Mouse (Mus musculus): Measurements from ENCODE around the gene 2610528J11Rik.
"Not testable (repeated sequence)": the region's sequence is repeated elsewhere in the genome, so short reads cannot be mapped to it uniquely, and the experiment has no call there.

The 2610528J11Rik gene

DNA sequence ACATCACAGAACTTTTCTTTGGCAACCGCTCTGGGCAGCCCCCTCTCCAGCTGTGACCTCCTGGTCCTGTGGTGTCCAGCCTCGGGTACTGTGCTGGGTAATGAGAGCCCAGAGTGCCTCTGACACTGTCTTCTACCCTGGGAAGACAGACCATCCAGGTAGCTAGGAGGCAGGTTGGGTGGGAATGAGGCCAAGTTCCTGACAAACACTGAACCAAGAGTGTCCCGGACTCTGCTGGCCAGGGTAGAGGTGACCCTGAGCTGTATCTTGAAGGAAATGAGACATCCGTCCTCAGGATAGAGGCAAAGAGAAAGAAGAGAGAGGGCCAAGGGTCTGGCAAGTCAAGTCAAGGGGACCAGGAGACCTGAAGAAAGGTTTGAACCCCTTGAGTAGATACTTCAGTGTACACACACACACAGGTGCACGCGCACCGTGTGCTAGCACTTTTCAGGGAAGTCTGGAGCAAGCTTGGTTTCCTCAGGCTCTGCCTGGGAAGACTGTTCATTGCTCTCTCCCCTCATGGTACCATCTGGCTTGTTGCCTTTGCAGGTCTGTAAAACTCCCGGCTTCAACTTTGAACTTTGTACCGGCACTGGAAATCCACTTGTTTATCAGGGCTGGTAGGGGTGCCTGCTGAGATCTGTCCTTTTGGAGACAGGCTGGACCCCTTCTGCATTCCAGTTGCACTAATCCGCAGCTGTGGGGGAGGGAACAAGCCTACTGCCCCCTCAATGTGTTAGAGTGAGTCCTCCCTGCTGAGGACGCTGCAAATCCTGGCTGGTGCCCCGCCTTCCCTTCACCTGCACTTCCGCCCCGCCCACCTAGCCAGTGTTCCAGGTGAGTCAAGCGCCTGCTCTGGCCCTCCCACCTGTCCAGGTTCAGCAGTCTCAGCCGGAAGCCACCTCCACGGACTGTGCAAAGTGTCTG lies at the start of gene 2610528J11Rik:
Gene 2610528J11Rik, plus strand, starts transcription at position 592 of the 927 bp plus-strand sequence.
- no peak for DNase-seq (ENCODE audit: low spot score in 2 of 2)

GRCm38 (mm10) chr4:118489717-118490132 lies 37.1 kb upstream of the 2610528J11Rik start, which contains the start of gene Tie1:
Gene Tie1, minus strand, starts transcription at chr4:118490061.
- no peak for DNase-seq (ENCODE audit: low spot score in 2 of 2)

DNA sequence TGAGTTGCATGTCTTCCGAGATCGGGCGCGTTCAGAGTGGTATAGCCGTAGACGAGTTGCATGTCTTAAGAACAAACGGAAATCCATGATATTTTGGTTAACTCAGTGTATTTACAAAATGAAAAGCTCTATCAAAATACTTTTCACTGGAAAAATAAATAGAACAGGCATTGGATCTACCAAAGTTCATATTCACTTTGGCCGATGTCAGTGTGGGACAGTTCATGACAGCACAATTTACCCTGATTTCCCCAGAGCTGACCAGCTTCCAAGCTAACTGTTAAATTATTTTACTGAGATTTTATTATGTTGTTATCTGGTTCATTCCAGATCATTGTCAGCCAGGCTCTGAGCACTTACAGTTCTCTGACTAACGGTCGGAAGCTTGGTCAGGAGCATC lies 36.3 kb upstream of the 2610528J11Rik start:
- no peak for DNase-seq (ENCODE audit: low spot score in 2 of 2)

DNA sequence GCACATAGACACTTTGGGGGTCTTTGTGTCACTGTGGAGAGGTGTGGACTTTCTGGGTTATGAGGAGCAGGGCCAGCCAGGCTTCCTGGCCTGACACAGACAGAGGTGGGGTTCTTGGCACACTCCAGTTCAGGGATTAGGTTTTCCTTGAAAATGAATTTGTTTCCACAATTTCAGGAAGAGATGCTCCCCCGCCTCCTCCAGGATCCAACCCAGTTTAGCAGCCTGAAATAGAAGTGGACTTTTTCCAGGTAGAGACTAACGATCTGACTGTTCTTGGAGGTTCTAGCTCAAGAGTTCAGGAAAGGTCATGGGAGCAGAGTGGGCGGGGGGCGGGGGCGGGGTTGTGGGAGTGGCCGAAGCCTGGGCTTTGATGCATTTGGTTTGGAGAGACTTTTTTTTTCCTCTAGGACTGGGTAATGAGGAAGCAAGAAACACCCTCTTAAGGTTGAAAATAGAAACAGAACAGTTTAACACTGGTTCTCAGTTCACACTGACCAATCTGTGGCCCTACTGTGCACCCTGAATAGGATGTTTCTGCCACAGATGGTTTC lies 26.6 kb upstream of the 2610528J11Rik start:
- no peak for DNase-seq (ENCODE audit: low spot score in 2 of 2)

DNA sequence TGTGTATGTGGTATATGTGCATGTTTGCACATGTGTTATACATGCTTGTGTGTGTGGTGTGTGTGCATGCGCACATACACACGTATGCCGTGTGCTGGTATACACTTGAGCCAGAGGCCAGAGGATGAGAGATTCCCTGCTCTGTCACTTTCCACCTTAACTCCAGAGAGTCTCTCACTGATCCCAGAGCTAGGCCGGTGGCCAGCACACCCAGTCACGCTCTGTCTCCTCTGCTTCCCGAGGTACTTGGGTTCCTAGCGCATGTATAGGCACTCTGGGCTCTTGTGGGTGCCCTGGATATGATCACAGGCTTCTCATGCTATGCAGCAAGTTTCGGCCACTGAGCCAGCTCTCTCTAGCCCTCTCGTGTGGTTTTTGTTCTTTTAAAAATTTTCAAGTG lies 26.0 kb upstream of the 2610528J11Rik start:
- DNase-seq (ENCODE audit: low spot score in 2 of 2): no peak

DNA sequence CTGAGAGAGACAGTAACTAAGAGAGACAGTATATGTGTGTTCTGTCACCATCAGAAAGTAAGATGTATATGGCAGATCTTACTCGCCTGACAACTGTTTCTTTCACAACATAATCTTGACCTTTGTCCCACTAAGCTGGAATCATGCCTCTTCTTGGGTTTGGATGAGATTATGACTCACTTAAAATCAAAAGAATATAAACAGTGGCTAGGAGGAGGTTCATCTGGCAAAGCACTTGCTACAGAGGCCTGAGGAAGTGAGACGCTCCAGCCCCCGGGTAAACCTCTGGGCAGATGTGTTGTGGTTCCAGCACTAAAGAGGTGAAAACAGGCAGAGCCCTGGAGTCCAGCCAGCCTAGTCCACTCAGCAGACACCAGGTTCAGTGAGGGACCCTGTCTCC lies 21.2 kb upstream of the 2610528J11Rik start:
- no peak for DNase-seq (ENCODE audit: low spot score in 2 of 2)

- not testable (repeated sequence) for DNase-seq (ENCODE audit: low spot score in 2 of 2)
These were observed 19.6 kb upstream of the 2610528J11Rik start for GRCm38 (mm10) chr4:118507171-118507570.

- no peak for DNase-seq (ENCODE audit: low spot score in 2 of 2)
These were observed 17.7 kb upstream of the 2610528J11Rik start for GRCm38 (mm10) chr4:118509050-118509449.

DNA sequence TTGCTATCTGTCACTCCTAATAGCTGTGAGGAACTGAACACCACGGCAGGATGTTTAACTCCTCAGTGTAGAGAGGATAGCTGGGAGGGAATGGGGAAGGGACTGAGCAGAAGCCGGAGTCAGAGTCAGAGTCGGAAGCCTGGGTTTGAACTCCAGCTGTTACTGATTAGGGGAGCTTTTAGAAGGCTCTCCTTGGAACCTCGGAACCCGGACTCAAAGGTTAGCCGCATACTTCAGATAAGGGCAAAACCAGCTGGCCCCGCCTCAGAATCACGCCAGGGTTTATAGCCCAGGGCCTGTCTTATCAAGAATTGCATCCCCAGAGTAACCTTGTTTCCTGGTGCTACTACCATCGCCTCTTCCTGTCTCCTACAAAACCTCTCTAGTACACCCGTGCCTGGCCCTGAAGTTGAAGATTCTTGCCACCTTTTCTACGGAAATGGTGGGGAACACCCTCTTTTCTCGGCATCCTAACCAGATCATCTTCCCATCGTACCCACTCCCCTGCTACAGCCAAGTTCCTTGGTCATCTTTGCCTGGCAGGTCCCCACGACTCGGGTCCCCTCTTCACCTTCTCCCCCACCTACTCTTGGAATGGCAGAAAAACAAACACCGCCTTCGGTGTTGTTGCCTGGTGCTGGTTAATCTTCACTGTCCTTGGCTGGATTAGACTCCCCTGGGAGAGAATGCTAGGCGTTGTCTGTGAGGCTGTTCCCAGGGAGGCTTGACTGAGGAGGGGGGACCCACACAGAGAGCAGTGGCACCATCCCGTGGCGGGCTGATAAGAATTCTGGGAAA lies 9.9 kb upstream of the 2610528J11Rik start:
- DNase-seq (ENCODE audit: low spot score in 2 of 2): no peak

DNA sequence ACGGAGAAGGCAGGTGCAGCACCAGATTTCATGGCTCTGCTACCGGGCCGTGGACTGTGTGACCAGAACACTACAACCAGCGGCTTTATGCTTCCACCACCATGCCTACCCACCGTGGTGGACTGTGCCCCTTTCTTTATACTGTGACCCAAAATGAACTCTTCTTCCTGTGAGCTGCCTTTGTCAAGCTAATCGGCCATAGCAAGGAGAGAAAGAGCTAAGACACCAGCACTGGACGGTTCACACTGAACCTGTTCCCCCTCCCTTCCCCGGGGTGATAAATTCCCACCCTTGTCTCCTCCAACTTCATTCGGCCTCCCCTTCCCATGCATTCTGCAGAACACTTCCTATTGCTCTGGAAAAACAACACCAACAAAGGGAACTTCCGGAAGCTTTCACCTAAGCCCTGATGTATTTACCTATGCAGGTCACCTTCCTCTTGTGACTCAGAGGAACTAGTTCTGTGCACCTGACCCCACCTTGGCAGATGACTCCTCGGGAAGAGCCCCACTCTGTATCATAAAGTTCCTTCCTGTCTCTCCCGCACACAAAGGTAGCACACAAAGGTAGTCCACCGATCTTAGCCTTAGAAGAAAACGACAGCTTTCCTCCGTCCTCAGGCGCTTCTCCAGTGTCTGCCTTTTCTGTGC lies 9.2 kb upstream of the 2610528J11Rik start:
- no peak for DNase-seq (ENCODE audit: low spot score in 2 of 2)

GRCm38 (mm10) chr4:118518208-118518607 lies 8.6 kb upstream of the 2610528J11Rik start:
- DNase-seq (ENCODE audit: low spot score in 2 of 2): no peak

GRCm38 (mm10) chr4:118522248-118522647 lies 4.6 kb upstream of the 2610528J11Rik start:
- no peak for DNase-seq (ENCODE audit: low spot score in 2 of 2)

DNA sequence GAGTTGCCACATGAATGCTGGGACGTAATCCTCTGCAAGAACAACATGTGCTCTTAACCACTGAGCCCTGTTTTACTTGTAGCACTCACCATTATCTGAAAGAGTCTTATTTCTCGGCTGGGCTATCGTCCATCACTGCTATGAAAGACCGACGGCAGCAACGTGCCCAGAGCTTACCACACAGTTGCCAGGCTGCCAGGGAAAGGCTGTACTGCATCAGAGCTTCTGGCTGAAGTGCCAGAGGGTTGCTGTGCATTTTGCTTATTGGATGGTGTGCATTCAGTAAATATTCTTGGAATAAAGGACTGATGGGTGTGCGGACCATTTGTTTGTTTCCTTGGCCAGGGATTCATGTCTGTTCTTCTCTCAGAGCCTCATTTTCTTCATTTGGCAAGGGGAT lies 2.8 kb upstream of the 2610528J11Rik start:
- DNase-seq (ENCODE audit: low spot score in 2 of 2): no peak

DNA sequence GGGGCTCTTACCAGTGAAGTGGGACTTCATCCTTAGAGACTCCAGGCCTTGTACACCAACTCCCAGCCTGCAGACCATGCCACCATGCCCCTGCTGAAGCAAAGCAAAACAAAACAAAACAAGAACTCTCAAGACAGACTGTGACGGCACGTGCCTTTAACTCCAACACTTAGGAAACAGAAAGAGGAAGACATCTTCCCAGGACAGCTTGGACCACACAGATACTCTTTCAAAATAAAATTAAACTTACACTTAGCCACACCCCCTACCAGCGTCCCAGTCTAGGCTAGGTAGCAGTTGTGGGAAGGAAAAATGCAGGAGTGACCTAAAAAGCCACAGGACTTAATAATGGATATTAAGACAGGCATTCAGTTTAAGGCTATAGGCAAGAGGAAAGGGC lies 1.0 kb upstream of the 2610528J11Rik start:
- DNase-seq (ENCODE audit: low spot score in 2 of 2): no peak

DNA sequence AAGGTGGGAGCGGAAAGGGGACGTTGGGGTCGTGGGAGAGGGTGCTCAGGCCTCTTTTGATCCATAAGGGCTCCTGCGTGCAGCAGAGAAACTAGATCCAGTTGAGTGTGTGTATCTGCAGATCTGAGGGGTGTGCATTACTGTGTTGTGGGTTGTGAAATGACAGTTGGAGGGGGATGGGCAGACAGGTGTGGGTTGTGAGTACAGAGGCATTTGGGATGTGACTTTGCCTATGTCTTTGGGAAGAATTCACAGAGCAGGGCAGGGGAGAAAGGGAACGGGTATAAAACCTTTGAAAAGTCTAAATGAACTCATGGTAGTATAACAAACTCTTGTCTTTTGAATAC lies 509 bp downstream of the 2610528J11Rik start:
- no peak for DNase-seq (ENCODE audit: low spot score in 2 of 2)

DNA sequence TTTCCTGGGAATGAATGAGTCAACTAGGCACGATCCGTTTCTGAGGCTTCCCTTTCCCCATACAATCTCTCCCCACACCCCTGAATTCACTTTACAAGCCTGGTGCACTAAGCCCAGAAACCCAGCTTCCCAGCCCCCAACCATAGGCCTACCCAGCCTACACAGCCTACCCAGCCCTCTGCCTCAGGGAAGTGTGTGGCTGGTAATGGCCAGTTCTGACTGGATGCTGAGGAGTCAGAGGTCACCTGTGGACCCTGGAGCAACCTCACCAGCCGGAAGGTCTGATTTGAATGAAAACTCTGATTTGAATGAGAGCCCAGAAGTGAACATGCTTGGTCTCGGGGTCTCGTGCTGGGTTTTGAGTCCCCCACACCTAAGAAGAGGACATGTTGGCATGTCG lies 921 bp downstream of the 2610528J11Rik start:
- no peak for DNase-seq (ENCODE audit: low spot score in 2 of 2)

- DNase-seq (ENCODE audit: low spot score in 2 of 2): no peak
These were observed 5.9 kb downstream of the 2610528J11Rik start for GRCm38 (mm10) chr4:118532663-118533062.

GRCm38 (mm10) chr4:118533156-118533555 lies 6.4 kb downstream of the 2610528J11Rik start:
- no peak for DNase-seq (ENCODE audit: low spot score in 2 of 2)

DNA sequence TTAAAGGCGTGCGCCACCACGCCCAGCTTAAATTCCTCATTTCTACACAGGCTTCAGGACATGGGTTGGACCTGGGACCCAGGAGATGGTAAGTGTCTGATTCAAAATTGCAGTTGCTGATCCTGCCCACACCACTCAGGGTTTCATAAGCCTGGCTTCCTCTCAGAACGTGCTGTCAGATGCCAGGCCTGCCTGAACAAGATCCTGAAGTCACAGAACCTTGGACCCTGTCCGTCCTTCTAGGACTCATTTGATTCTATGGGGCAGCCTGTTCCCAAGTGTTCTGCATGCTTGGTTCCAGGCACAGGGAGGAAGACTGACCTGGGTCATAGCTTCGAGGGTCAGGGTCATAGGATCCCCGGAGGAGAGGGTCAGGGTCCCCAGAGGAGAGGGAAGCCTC lies 6.8 kb downstream of the 2610528J11Rik start:
- DNase-seq (ENCODE audit: low spot score in 2 of 2): no peak

GRCm38 (mm10) chr4:118535610-118536009 lies 8.8 kb downstream of the 2610528J11Rik start:
- DNase-seq (ENCODE audit: low spot score in 2 of 2): no peak

DNA sequence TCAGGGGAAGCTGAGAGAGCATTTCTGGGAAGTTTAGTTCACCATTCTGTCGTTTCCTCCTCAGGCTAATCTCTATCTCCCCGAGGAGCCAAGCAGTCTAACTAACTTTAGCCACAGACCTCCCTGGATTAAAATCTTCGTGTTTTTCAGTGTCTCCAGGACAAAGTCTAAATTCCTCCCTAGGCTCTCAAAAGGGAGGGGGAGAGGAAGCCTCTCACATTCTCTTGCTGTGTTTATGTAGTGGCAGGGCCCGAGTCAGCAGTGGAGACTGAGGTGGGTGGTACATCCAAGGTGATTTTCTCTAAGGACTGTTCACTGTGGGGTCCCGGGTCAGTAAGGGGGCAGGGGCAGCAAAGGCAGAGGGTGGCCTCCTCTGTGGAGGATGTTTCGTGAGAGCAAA lies 11.0 kb downstream of the 2610528J11Rik start:
- DNase-seq (ENCODE audit: low spot score in 2 of 2): no peak

GRCm38 (mm10) chr4:118539904-118540303 lies 13.1 kb downstream of the 2610528J11Rik start:
- no peak for DNase-seq (ENCODE audit: low spot score in 2 of 2)

Measured in spleen, postnatal 14 days (tissue).